Mouse (Mus musculus): ENCODE data around the gene Stap2.

Stap2 gene

GRCm38 (mm10) chr17:56005415-56006061 is at the start of gene Stap2, which contains the start of gene Mpnd:
Gene Stap2 (minus strand): TSS chr17:56005584.
Gene Mpnd (plus strand): TSS chr17:56005711.
- in situ Hi-C loops (cut with MboI, MseI), result loop anchor here (5.0 kb wide), 2 partner anchors 1387 to 1863 kb away; no protein-coding TSS in a partner anchor

- in situ Hi-C loops (cut with MboI, MseI), result no loop called here
These were observed 49.6 kb upstream of the Stap2 start for GRCm38 (mm10) chr17:56054938-56055337.

- in situ Hi-C loops (cut with MboI, MseI), result no loop called here
These were observed 46.0 kb upstream of the Stap2 start for GRCm38 (mm10) chr17:56051369-56051768.

GRCm38 (mm10) chr17:56040857-56041163 is 35.4 kb upstream of the Stap2 start:
- in situ Hi-C loops (cut with MboI, MseI), result no loop called here

GRCm38 (mm10) chr17:56040030-56040856 is 34.9 kb upstream of the Stap2 start, which contains the start of gene Chaf1a:
Gene Chaf1a (plus strand): TSS chr17:56040439.
- in situ Hi-C loops (cut with MboI, MseI), result no loop called here

- in situ Hi-C loops (cut with MboI, MseI), result no loop called here
These were observed 34.0 kb upstream of the Stap2 start for GRCm38 (mm10) chr17:56039345-56039744.

- in situ Hi-C loops (cut with MboI, MseI), result no loop called here
These were observed 33.3 kb upstream of the Stap2 start for GRCm38 (mm10) chr17:56038583-56039261.

GRCm38 (mm10) chr17:56036901-56037287 is 31.5 kb upstream of the Stap2 start:
- in situ Hi-C loops (cut with MboI, MseI), result no loop called here

GRCm38 (mm10) chr17:56036176-56036900 is 31.0 kb upstream of the Stap2 start, which contains the start of gene Sh3gl1:
Gene Sh3gl1 (minus strand): TSS chr17:56036635.
- in situ Hi-C loops (cut with MboI, MseI), result no loop called here

- in situ Hi-C loops (cut with MboI, MseI), result no loop called here
These were observed 29.8 kb upstream of the Stap2 start for GRCm38 (mm10) chr17:56035216-56035615.

- in situ Hi-C loops (cut with MboI, MseI), result no loop called here
These were observed 29.3 kb upstream of the Stap2 start for GRCm38 (mm10) chr17:56034726-56035100.

- in situ Hi-C loops (cut with MboI, MseI), result no loop called here
These were observed 28.8 kb upstream of the Stap2 start for GRCm38 (mm10) chr17:56034040-56034725.

- in situ Hi-C loops (cut with MboI, MseI), result no loop called here
These were observed 27.4 kb upstream of the Stap2 start for GRCm38 (mm10) chr17:56032831-56033230.

GRCm38 (mm10) chr17:56032127-56032733 is 26.8 kb upstream of the Stap2 start:
- in situ Hi-C loops (cut with MboI, MseI), result no loop called here

GRCm38 (mm10) chr17:56031431-56031830 is 26.0 kb upstream of the Stap2 start:
- in situ Hi-C loops (cut with MboI, MseI), result no loop called here

- in situ Hi-C loops (cut with MboI, MseI), result no loop called here
These were observed 25.5 kb upstream of the Stap2 start for GRCm38 (mm10) chr17:56030919-56031318.

GRCm38 (mm10) chr17:56030238-56030870 is 25.0 kb upstream of the Stap2 start:
- in situ Hi-C loops (cut with MboI, MseI), result no loop called here

GRCm38 (mm10) chr17:56027801-56028441 is 22.5 kb upstream of the Stap2 start:
- in situ Hi-C loops (cut with MboI, MseI), result no loop called here

- in situ Hi-C loops (cut with MboI, MseI), result no loop called here
These were observed 21.5 kb upstream of the Stap2 start for GRCm38 (mm10) chr17:56026881-56027280.

GRCm38 (mm10) chr17:56026303-56026702 is 20.9 kb upstream of the Stap2 start:
- in situ Hi-C loops (cut with MboI, MseI), result no loop called here

All from T-helper 1 cell (primary cell).